Mouse (Mus musculus): ENCODE data around the gene Wdr4.

Wdr4 gene

GRCm38 (mm10) chr17:31445061-31445731, 74.6 kb downstream of the Wdr4 start:
- no peak for DNase-seq (ENCODE audit: low read depth)

All from 416B (cell line).